Mouse (Mus musculus) right cerebral cortex, postnatal 14 days (tissue): Measurements from ENCODE around the gene Fgfr2.
A peak's percentile ranks its signal among the peaks of the same experiment; 100 is the strongest.

ENCODE experiments used
- DNase-seq: peaks from one replicate; pipeline ENCODE4 v3.0.0; 2022

The Fgfr2 gene

DNA sequence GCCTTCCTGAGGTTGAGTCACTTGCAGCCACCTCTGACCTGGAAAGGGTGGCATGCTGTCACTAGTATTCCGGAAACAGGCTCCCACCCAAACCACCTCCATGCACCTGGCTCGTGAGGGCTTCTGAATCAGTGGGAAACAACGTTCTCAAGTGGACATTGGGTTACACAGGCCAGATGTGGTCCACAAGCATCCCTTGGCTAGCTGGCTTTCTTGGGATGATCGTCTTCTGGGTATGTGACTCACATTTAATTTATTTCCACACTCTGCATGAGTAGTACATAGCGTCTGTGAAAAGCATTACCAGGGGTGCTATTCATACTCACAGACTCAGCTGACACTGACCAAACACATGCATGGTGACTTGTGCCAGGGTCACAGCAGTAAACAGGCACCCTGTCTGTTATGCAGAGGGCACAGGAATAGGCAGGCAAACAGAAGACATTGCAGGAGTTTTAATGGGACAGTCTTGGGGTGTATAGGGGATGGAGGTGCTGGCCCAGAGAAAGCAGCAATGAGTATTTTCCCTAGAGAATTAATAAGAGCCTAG, 2340.6 kb downstream of the Fgfr2 start:
- no peak for DNase-seq

DNA sequence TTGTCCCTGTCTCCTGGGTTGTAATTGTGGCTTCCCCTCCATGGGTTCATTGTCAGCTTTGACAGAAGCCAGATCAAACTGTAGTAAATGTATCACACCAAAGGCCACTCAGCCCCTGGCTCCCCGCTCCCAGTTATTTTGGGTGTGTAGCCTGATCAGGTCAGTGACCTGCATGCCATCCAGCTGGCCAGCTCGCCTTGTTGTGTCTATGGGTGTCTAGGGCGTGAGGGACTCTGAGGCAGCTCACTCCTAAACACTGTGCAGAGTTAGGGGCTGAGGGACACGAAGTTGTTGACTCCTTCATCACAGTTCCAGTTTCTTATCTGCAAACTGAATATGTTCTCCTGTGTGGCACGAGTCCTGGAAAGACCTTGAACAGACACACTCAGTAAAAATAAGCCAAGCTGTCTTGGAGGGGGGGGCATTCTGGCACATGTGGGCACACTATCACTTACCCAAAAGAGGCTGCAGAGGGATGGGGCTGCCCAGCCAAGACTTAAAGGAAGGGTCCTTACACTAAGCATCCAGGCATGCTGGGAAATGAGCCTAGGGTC, 2342.2 kb downstream of the Fgfr2 start:
- DNase-seq: no peak

DNA sequence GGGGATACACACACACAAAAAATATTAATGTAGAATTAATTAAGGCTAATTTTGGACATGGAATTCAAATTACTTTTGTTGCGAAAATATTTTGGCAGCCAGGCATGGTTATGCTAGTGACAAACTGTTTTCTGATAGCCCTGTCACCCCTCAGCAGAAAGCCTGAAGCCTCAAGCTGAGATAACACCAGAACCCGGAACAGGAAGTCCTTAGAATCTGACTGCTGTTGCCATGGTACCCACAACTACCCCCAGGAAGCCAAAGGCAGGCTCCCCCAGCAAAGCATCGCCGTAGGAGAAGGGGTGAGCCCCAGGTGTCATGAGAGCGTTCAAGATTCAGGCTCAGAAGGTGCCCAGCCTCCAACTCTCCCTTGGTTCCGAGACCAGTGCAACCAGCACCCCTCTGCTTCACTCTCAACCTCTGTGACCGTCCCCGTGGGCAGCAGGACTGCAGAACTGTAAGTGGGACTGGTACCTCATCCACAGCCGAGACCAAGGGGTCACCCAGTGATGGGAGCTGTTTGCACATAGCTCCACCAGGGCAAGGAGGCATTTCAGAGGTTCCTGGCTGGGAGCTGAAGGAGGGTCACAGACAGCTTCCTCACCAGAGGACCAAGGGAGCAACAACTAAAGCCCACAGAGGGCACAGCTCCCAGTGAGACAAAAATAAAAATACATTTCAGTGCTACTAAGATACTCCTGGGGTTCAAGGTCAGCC, 2349.1 kb downstream of the Fgfr2 start, which contains the start of gene Btbd16:
TSS of gene Btbd16 (plus strand) at position 156 of the 717 bp plus-strand sequence.
- no peak for DNase-seq

DNA sequence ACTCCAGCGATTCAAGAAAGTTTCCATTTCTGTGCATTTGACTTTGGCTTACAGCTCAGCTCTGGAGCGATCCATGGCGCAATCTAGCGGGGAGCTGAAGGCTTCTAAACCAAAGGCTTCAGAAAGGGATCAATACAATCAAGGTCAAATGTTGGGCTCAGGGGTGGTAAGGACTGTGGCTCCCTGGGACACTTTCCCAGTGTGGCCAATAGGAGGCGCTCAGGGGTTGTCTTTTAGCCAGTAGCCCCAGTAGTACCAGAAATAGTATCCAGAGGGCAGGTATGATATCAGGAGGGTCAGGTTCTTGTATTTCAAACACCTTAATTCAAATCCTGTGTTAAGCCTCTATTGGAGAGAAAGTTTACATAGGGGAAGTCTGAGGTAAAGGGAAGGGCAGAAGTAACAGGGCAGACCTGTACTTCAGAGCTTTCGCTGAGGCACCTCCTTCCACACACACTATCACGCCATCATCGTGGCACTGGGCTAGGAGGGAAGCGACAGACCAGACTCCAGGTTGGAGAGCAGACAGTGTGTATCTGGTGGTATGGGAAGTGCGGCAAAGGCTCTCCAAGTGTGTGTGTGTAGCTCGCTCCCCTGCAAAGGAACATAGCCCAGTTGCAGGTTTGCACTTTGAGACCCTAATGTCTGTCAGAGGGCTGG, 2349.8 kb downstream of the Fgfr2 start:
- no peak for DNase-seq

DNA sequence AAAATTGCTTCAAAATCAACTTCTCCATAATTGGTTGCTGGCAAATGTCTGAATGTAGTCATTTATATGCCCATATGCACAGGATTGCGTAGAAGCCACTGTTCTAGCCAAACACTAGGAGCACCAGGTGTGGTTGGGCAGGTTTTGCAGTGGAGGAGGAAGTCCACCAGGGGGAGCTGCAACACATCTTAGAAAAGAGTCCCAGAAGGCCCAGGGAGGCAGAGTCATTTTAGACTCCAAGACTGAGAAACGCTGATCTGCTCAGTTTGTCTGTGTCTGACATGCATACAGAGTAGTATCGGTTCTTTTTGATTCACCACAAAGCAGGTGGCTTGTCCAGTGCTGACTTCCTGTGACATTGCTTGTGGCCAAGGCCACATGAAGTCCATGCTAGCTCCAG, 2352.4 kb downstream of the Fgfr2 start:
- peak; percentile 82 for DNase-seq

DNA sequence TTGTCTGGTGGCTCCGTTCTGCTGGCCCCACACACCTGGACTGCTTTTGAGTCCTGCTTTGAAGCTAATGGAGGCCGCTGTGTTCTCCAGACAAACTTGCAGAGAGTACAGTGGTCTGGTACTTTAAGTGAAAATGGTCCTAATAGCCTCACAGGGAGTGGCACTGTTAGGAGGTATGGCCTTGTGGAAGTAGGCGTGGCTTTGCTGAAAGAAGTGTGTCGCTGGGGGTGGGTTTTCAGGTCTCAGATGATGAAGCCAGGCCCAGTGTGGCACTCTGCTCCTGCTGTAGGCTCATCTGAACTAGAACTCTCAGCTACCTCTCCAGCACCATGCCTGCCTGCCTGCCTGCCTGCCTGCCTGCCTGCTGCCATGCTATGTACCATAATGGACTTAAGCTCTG, 2355.0 kb downstream of the Fgfr2 start:
- DNase-seq: no peak

DNA sequence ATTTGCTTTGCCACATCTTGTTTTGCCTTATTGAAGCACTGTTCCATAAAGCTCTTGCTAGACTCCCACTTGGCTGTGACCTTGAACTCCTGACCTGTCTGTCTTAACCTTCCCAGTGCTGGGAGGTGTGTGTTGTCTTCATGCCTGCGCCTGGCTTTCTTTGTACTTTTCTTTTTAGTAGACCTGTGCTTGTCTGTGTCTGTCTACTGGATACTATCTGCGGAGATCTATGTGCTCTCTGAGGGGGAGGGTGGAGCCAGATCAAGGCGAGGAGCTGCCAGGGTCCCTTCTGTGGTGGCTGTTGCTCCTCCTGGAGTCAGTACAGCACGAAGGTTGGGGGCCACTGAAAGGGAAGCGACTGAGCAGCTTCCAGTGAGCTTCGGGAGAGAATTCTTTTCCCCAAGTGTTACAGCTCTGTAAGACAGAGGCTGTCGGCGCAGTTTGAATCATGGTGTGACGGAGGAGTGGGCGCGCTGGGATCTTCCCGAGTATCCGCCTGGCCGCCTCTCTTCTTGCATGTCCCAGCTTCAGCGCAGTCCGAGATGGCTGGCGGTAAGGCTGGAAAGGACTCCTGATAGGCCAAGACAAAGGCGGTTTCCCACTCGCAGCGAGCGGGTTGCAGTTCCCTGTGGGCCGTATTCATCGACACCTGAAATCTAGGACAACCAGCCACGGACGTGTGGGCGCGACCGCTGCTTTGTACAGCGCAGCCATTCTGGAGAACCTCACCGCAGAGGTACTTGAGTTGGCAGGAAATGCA, 2356.6 kb downstream of the Fgfr2 start:
- DNase-seq: no peak

DNA sequence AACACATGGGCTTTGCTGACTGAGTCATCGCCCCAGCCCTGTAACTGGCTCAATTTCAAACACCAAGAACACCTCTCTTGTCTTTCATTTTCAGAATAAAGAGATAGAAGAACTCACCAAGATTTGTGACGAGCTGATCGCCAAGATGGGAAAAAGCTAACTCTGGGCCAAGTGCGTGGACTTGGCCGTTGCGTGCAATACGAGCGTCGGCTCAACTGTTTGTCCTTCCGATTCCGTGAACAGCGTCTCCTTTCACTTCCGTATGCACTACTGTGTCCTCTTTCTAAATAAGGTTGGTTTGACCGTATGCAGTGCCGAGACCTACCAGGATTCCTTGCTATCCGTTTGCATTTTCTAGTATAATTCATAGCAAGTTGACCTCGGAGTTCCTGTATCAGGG, 2359.0 kb downstream of the Fgfr2 start:
- DNase-seq: no peak

DNA sequence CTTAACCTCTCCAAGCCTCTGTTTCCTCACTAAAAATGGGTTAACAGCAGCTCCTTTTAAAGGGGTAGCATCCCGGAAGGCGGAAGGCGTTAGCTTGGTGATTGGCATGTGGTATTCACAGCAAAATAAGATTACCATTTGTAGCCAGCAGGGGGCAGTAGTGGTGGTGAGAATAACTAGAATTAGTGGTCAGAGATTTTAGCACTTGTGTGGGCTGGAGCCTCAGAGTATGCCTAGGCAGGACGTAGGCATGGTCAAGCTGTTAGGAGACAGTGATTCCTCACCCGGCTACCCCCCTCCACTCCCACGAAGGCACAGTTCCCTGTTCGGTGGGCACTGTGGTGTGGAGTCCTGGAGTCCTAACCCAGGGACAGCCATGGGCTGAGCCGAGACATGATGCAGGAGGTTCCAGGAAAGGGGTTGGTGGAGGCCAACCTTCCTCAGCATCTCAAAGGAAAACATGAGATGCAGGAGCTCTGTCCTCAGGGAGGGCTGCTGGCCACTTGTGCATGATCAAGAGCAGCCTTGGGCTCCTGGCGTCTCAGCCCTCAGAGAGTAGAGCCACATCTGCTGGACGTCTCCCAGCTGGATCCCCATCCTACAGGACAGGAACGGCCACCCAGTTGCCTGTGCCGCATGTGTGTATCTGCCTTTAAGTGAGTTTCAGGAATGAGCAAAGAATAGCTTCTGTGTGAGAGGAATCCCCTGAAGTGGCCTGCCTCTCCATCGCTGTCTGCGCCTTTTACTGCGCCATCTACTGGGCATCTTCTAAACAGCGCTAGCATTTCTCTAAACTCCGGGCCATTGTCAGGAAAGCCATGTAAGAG, 2360.9 kb downstream of the Fgfr2 start:
- peak; percentile 67 for DNase-seq

DNA sequence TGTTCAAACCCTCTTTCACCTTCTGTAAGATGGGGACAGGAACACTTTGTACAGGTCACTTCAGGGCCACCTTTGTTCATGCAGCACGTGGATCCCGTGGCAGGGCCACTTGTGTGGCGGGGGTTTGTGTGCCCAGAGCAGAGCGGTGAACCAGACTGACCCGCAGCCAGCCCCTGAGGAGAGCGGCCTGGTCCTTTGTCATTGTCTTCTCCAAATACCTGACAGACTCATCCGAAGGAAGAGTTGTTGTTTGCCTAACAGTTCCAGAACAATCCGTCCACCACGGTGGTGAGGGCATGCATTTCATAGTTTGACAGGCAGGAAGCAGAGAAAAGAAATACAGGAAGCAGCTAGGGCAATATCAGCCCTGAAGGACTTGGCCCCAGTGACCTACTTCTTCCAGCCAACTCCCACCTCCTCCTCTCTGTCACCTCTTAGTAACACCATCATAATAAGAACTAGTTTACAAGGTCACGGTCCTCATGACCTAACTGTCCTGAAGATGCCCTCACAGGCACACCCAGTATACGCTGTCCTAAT, 2365.8 kb downstream of the Fgfr2 start:
- no peak for DNase-seq

DNA sequence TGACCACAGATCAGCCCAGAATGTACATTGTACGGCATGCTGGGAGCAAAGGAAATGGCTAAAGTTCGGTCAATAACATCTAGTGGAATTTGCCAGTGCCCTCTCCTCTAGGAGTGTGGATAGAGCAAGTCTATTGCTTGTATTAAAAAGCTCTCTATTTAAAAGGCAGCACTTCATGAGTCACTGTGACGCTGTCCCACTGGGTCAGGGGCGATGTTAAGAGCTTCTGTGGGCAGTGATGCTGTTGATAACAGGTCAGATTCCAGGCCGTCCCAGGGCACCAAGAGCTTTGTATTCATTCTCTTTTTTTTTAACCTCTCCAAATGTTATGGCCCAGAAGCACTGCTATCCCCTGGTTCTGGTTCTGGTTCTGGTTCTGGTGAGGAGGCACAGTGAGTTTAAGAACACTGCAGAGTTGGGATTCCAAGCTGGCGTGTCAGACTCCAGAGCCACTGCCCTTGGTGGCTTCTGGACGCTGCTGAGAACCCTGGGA, 2366.8 kb downstream of the Fgfr2 start:
- DNase-seq: no peak

DNA sequence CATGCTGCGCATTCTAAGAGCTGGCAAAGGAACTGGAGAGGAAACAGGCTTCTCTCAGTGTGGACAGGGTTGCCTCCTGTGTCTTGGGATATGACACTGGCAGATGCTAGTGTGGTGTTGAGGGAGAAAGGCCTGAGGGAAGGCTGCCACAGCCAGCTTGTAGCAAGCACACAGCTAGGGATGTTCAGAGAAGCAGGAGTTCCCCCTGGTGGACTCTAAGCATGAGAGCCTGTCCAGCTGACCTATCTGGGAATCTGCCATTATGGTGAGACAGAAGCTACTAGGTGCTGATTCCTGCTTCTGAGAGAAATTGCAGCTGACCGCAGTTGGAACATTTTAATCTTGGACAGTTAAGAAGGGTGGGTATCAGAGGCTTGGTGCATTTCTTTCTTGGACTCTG, 2368.4 kb downstream of the Fgfr2 start:
- DNase-seq: no peak

DNA sequence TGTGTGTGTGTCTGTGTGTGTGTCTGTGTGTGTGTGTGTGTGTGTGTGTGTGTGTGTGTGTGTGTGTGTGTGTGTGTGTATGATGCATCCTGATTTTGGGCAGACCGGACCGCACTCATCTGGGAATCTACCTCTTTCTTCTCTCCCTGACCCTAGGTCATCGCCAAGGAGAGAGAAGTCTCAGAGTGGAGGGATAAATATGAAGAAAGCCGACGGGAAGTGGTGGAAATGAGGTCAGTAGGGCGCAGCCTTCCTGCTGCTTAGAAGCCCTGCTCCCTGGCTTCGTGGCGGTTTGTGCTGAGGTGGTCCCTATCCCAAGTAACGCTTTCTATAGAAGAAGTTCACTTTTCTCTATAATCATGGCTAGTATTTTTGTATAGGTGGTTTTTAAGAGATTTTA, 2371.5 kb downstream of the Fgfr2 start:
- DNase-seq: no peak

DNA sequence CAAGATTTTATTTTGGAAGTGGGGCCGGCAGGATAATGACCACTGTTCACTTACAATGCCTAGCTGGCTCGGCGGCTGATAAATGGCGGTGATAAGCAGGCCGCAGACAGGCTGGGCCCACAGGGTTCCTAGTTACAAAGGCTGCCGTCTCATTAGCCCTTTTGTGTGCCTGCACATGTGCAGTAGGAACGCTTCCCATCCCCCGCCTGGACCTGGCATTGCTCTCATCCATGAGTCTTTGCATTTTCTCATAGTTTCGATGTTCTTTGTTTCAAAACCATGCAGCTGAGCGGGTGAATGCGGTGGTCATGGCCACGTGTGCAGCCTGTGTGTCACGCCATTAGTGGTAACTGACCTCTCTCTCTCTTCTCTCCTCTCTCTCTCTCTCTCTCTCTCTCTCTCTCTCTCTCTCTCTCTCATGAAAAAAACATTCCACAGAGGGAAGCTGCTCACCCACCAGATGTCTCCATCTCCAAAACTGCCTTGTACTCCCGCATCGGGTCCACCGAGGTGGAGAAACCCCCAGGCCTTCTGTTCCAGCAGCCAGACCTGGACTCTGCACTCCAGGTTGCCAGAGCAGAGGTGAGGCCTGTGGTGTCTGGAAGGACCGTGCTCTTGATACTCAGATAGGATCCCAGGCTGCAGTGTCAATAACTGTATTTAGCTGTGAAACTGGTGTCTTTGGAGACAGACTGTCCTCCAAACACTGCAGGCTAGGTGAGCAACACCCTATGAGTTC, 2372.2 kb downstream of the Fgfr2 start:
- DNase-seq: peak; percentile 42

DNA sequence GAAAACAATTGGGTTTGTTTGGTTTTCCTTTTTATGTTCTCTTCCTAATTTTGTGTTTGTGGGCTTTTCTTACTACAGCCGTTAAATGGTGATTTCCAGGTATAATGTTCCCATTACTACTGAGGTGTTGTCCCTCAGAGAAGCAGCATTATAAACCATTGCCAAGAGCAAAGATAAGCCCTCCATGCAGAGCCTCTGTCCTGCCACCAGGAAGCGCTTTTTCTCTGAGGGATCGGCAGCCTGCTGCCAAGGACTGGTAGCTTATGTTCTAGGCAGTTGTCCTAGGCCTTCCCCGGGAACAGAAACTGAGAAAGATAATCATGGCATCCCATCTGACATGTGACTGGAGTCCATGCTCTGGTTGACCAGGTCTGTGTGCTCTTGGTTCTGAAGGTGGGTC, 2374.0 kb downstream of the Fgfr2 start:
- DNase-seq: no peak

DNA sequence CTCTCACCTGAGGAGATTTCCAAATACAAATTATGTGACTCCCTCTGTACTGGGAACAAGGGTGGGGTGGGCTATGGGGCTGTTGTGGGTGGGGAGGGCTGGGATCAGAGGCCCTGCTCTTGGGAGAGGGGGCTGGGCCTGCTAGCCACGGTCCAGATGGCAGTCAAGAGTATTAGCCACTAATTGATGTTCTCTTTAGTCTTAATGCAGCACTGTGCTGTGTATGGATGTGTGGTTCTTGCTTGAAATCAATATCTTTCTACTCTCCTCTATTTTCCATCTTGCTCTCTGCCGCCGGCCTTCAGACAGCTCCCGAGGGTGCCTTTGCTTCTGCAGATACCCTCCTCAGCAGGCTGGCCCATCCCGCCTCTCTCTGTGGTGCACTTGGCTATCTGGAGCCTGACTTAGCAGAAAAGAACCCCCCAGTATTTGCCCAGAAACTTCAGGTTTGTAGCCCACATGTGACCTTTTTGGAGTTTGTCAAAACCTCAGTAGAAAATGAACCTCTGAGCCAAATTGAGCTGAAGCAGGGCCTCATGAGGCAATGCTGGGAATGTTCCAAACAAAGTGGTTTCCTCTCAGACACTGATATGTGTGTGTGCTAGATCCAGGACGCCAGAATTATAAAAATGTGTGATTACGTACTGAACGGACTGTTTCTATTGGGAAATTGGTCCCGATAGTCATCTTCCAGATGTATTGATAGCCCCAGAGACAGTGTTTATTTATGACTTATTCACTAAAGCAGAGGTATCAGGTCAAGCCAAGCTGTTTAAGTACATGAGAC, 2379.7 kb downstream of the Fgfr2 start:
- no peak for DNase-seq

DNA sequence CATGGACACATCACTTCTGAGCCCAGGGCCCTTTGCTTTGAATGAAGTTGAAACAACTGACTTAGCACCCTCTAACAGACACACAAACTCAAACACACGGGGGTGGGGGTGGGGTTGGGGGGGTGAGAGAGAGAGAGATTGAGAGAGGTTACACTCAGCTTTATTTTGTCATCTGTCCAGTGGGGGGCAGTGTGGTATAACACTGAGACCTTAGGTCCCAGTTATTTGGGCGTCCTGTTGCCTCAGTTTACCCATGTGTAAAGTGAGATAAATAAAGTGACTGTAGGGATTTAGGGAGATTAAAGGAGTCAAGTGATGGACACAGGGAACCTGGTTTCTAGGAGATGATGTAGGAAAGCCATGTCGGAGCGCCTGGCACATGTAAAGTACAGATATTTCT, 2382.1 kb downstream of the Fgfr2 start:
- no peak for DNase-seq

DNA sequence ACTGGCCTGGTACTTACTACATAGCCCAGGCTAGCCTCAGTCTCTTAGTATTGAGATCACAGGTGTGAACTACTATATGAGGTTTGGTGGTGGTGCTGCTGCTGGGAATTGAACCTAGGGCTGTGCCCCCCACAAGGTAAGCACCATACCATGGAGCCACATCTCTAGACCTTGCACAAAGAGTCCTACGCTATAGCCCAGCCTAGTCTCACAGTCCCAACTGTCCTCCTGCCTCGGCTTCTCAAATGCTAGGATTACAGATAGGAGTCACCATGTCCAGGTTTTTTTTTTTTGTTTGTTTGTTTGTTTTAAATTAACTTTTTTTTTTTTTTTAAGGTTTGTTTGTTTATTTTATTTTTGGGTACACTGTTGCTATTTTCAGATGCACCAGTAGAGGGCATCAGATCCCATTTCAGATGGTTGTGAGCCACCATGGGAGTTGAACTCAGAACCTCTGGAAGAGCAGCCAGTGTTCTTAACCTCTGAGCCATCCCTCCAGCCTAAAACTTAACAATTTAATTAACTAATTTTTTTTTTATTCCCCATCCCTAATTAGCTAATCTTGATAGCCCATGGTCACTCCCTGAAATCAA, 2388.9 kb downstream of the Fgfr2 start:
- DNase-seq: no peak

DNA sequence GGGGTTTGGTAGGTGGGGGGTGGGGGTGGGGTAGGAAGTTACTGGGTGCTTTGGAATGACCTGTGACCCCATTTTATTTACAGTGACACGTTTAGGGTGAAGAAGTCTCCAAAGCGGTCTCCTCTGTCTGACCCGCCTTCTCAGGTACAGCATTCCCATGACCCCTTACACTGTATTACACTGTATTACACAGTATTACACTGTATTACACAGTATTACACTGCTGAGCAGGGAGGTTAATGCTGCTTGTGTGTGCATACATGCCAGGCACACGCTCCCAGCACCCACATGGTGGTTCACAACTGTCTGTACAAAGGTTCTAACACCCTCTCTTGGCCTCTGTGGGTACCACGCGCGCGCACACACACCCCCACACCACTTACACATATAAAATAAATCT, 2389.7 kb downstream of the Fgfr2 start:
- no peak for DNase-seq

DNA sequence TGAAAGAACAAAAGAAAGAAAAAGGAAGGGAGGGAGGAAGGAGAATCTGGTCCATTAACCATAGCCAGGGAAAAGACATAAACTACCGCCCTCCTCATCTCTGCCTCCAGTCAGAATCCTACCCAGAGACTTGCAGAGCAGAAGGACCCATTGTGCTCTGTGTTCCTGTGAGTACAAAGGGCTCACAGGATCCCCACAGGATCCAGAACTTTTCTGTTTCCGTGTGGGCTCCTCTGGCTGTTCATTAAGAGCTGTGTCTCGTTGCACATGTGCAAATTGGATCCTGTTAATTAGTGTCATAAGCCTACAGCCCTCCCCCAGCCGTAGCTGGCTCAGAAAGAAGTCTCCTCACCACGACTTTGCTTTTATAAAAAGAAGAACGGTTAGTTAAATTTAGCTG, 2390.2 kb downstream of the Fgfr2 start:
- no peak for DNase-seq
